Mouse (Mus musculus) hindbrain, postnatal 0 days (tissue): ENCODE measurements around the gene Zfp62. TPM values are rescaled to one million over a fixed set of nuclear protein-coding genes. Genes with fewer than 3 reads are reported as not detected.

ENCODE experiments used
- ATAC-seq: fragments of 200-750 bp; cut with Nextera tagmentation; 2 replicates; pipeline ENCODE4 v1.8.0; 2017; ENCODE audit warnings: mild to moderate bottlenecking, moderate TSS enrichment, moderate library complexity
- DNase-seq: peaks from one replicate; pipeline ENCODE4 v3.0.0-alpha.2; 2015; ENCODE audit warnings: low spot score
- H3K27ac ChIP-seq: fragments of 300-500 bp; sonication (generic); 2 replicates; pipeline ENCODE4 v1.5.1; 2014; ENCODE audit warnings: mild to moderate bottlenecking
- H3K27me3 ChIP-seq: fragments of 300-500 bp; sonication (generic); 2 replicates; pipeline ENCODE4 v1.6.1; 2014; ENCODE audit warnings: low read length, mixed read lengths; ENCODE audit not compliant: insufficient read depth
- H3K36me3 ChIP-seq: fragments of 300-500 bp; sonication (generic); 2 replicates; pipeline ENCODE4 v1.6.1; 2014; ENCODE audit warnings: low read length, mixed read lengths; ENCODE audit not compliant: insufficient read depth
- H3K4me1 ChIP-seq: fragments of 300-500 bp; sonication (generic); 2 replicates; pipeline ENCODE4 v1.6.1; 2014; ENCODE audit warnings: antibody characterized with exemption, low read length, mixed read lengths; ENCODE audit not compliant: insufficient read depth
- H3K4me2 ChIP-seq: fragments of 300-500 bp; sonication (generic); 2 replicates; pipeline ENCODE4 v1.6.1; 2014; ENCODE audit warnings: low read depth, mild to moderate bottlenecking, low read length, moderate library complexity, mixed read lengths
- H3K4me3 ChIP-seq: fragments of 300-500 bp; sonication (generic); 2 replicates; pipeline ENCODE4 v1.5.1; 2014; ENCODE audit warnings: low read length
- H3K9ac ChIP-seq: fragments of 300-500 bp; sonication (generic); replicated peaks from 2 replicates; pipeline ENCODE4 v1.6.1; 2014; ENCODE audit warnings: mild to moderate bottlenecking, low read length, moderate library complexity, mixed read lengths
- H3K9me3 ChIP-seq: fragments of 300-500 bp; sonication (generic); 2 replicates; pipeline ENCODE4 v1.6.1; 2016; ENCODE audit warnings: low read length, mixed read lengths
- CTCF ChIP-seq: IDR thresholded peaks from 2 replicates; pipeline ENCODE4 v1.5.1; 2016; ENCODE audit warnings: antibody characterized with exemption, control low read depth, low read depth
- WGBS: fragments of 180-500 bp; shearing (Covaris S2); extraction: QIAGEN DNeasy Blood & Tissue Kit; methylation state at CpG from one replicate; pipeline ENCODE4 v1.1.7; 2014; 5-methylcytosine and 5-hydroxymethylcytosine counted together
- polyA plus RNA-seq: library from polyadenylated mRNA; unstranded; fragments of >200 nt; fragmentation: Nextera tagmentation; extraction: Ambion mirVana; gene quantifications from 2 replicates; pipeline ENCODE4 v1.2.1, GENCODE M21; 2015
- total RNA-seq: library from RNA; depleted of rRNA; stranded (reverse); fragments of >200 nt; gene quantifications from 2 replicates; pipeline ENCODE4 v1.2.3, GENCODE M21; 2014

Gene Zfp62
- total and polyA plus RNA-seq, 2 experiments from 2014 or later: 25.0 to 25.8 TPM

GRCm38 (mm10) chr11:49207495-49207894 is 4.4 kb downstream of the Zfp62 start:
- Histone ChIP-seq H3K9me3 (no peaks in the 10 kb centered on the region), H3K9ac (no peak overlapping the region), H3K36me3 (no peaks in the 10 kb centered on the region), H3K4me2 (no peak overlapping the region), H3K4me3 (no peak overlapping the region), H3K4me1 (peaks cover 11% of the 10 kb centered on the region), H3K27ac (no peak overlapping the region), H3K27me3 (no peaks in the 10 kb centered on the region)
- no peak for TF ChIP-seq CTCF
- ATAC-seq: no peak
- WGBS: 100% methylated on average over 1 of the region's 1 CpGs
- no peak for DNase-seq

- H3K4me1 ChIP-seq: no peaks in the 10 kb centered on the region
- ATAC-seq: no peak
- TF ChIP-seq CTCF: no peak
Measured at GRCm38 (mm10) chr11:49212577-49212976, 9.5 kb downstream of the Zfp62 start.

GRCm38 (mm10) chr11:49213505-49213904 is 10.4 kb downstream of the Zfp62 start:
- DNase-seq (no peak), ATAC-seq (no peak)
- no peaks in the 10 kb centered on the region for H3K4me1 ChIP-seq
- no peaks in the 10 kb centered on the region for H3K9me3 ChIP-seq
- no peak overlapping the region for H3K27ac ChIP-seq
- no peaks in the 10 kb centered on the region for H3K27me3 ChIP-seq
- TF ChIP-seq CTCF: no peak
- 100% methylated on average over 1 of the region's 1 CpGs for WGBS
- H3K36me3 ChIP-seq: peaks cover 36% of the 10 kb centered on the region
- H3K4me2 ChIP-seq: no peak overlapping the region
- no peak overlapping the region for H3K4me3 ChIP-seq
- H3K9ac ChIP-seq: no peak overlapping the region

More at GRCm38 (mm10) chr11:49212577-49212976, 9.5 kb downstream of the Zfp62 start:
- no peak overlapping the region for H3K9ac ChIP-seq
- no peak for DNase-seq
- no peak overlapping the region for H3K4me3 ChIP-seq
- no peak overlapping the region for H3K4me2 ChIP-seq
- peaks cover 36% of the 10 kb centered on the region for H3K36me3 ChIP-seq
- no peaks in the 10 kb centered on the region for H3K27me3 ChIP-seq
- H3K27ac ChIP-seq: no peak overlapping the region
- no peaks in the 10 kb centered on the region for H3K9me3 ChIP-seq

- Histone ChIP-seq H3K4me3 (no peak overlapping the region), H3K4me1 (no peaks in the 10 kb centered on the region), H3K36me3 (peaks cover 30% of the 10 kb centered on the region), H3K4me2 (no peak overlapping the region), H3K27ac (no peak overlapping the region), H3K9ac (no peak overlapping the region), H3K9me3 (no peaks in the 10 kb centered on the region), H3K27me3 (no peaks in the 10 kb centered on the region)
- TF ChIP-seq CTCF: no peak
- 98% methylated on average over 2 of the region's 2 CpGs for WGBS
- ATAC-seq (no peak), DNase-seq (no peak)
Measured at GRCm38 (mm10) chr11:49219271-49219670, 16.2 kb downstream of the Zfp62 start.

GRCm38 (mm10) chr11:49224455-49224854 is 21.4 kb downstream of the Zfp62 start:
- H3K4me2 ChIP-seq: no peak overlapping the region
- no peak overlapping the region for H3K27ac ChIP-seq
- no peaks in the 10 kb centered on the region for H3K36me3 ChIP-seq
- DNase-seq: no peak
- no peak overlapping the region for H3K9ac ChIP-seq
- H3K4me3 ChIP-seq: no peak overlapping the region
- WGBS: 64% methylated on average over 1 of the region's 1 CpGs
- no peaks in the 10 kb centered on the region for H3K27me3 ChIP-seq
- no peaks in the 10 kb centered on the region for H3K9me3 ChIP-seq
- ATAC-seq: no peak
- TF ChIP-seq CTCF: no peak
- no peaks in the 10 kb centered on the region for H3K4me1 ChIP-seq

- Histone ChIP-seq H3K9me3 (no peaks in the 10 kb centered on the region), H3K4me1 (no peaks in the 10 kb centered on the region), H3K9ac (no peak overlapping the region), H3K27ac (no peak overlapping the region), H3K27me3 (no peaks in the 10 kb centered on the region), H3K4me3 (no peak overlapping the region), H3K4me2 (no peak overlapping the region), H3K36me3 (no peaks in the 10 kb centered on the region)
- DNase-seq (no peak), ATAC-seq (no peak)
- 75% methylated on average over 3 of the region's 3 CpGs for WGBS
- no peak for TF ChIP-seq CTCF
Measured at GRCm38 (mm10) chr11:49232781-49233180, 29.7 kb downstream of the Zfp62 start.

GRCm38 (mm10) chr11:49235459-49236207 is 32.5 kb downstream of the Zfp62 start:
- Histone ChIP-seq H3K4me2 (no peak overlapping the region), H3K4me3 (no peak overlapping the region), H3K27me3 (no peaks in the 10 kb centered on the region), H3K9me3 (no peaks in the 10 kb centered on the region), H3K4me1 (no peaks in the 10 kb centered on the region), H3K27ac (no peak overlapping the region), H3K9ac (no peak overlapping the region), H3K36me3 (no peaks in the 10 kb centered on the region)
- no peak for TF ChIP-seq CTCF
- WGBS: 67% methylated on average over 3 of the region's 3 CpGs
- ATAC-seq (no peak), DNase-seq (no peak)
